Mouse (Mus musculus) Patski (cell line): ENCODE data around the gene Lyve1. TPM values are rescaled to one million over a fixed set of nuclear protein-coding genes. Genes with fewer than 3 reads are reported as not detected.
"Not testable (repeated sequence)": the region's sequence is repeated elsewhere in the genome, so short reads cannot be mapped to it uniquely, and the experiment has no call there.

Experiments
- ATAC-seq: fragments of 100-300 bp; one replicate; pipeline ENCODE4 v1.8.0; 2021
- CTCF ChIA-PET: fragments of 350-600 bp; sonication (Branson Sonifier 250); formaldehyde crosslinking; loops from one replicate; lab custom pipeline; 2022; ENCODE audit warnings: inconsistent platforms; lab: Charles Lee
- POLR2A ChIA-PET: fragments of 350-600 bp; sonication (Branson Sonifier 250); formaldehyde crosslinking; loops from one replicate; lab custom pipeline; 2022; ENCODE audit warnings: antibody characterized with exemption, inconsistent platforms; lab: Charles Lee
- DNase-seq: peaks from one replicate; pipeline ENCODE4 v3.0.0-alpha.2; 2011; ENCODE audit warnings: low read depth, low spot score
- H3K27me3 ChIP-seq: fragments of 371-371 bp; one replicate; pipeline ENCODE4 v1.5.1; 2021
- CTCF ChIP-seq: fragments of 100-300 bp; IDR thresholded peaks from one replicate; pipeline ENCODE4 v1.5.1; 2021
- in situ Hi-C: fragments of 300-500 bp; cut with MboI; formaldehyde crosslinking; loops from 3 replicates; pipeline ENCODE4 v1.11.1; 2018; ENCODE audit warnings: low pct_unique_long_range_greater_than_20kb, mixed read lengths
- polyA plus RNA-seq: library from polyadenylated mRNA; unstranded; gene quantifications from one replicate; pipeline ENCODE4 v1.2.3, GENCODE M21; 2021

The Lyve1 gene
- not detected for polyA plus RNA-seq

DNA sequence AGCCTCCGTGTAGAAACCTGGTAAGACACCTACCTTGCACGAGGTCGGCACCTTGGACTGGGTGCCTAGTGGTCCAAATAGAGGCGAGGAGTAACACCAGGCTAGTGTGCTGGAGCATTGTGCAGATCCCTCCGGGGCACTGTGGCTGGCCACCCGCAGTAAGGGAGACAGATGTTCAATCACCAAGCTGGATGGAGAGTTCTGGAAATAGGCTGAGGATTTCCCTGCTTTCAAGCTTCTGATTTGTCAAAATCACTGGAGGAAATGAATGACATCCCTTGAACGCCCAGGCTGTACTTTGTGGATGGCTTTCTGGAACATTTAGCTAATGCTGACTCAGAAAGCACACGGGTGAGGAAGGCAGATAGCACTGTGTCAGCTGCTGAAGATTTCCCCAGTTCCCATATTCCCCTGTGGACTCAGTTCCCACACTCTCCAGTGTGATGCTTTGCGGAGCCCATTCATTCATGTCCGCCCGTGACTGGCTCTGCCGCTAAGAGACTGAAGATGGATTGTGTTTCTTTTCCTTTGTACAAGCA, at the start of gene Lyve1:
Gene Lyve1 (minus strand): TSS at position 489 of the 539 bp plus-strand sequence.
- ChIA-PET POLR2A (no interaction called here), CTCF (no interaction called here)
- TF ChIP-seq CTCF = no peak
- in situ Hi-C loops = no loop called here
- no peaks in the 10 kb centered on the region for H3K27me3 ChIP-seq
- no peak for DNase-seq
- ATAC-seq = no peak

DNA sequence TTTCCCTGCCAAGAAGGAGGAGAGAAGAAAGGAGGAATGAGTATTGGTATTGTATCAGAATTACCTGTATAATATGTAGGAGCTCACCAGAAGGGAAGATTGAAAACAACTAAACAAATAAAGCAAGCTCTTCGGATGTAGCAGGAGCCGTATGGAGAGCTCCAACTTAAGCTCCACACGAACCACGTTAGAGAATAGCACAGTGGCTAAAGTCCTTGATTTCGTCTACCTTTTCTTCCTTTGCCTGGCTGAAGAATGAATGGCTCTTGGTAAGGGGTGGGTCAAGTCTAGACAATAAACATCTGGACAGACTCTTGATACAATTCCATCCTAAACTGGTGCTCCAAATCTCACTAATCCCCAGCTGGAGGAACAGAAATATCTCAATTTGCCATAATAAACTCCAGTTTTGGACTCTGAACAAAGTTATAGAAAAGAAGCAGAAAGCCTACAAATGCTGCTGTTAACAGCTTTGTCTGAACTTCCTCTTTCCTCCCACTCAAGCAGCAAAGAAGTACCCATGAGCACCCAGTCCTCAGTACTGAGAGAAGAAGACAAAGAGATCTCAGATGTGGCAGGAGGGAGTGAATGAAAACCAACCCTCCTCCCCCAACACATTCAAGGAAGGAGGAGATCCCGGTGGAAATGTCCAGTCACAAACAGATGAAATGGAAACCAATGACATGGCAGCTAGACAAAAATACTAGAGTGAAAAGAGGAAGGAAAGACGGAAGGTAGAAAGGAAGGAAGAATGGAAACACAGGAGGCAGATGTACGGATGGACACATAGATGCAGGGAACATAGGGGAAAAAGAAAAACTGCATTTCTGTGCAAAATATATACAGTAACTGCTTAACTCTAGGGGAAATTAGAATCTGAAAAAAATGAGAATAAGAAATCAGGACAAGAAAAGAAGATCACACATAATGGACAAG, 45.4 kb upstream of the Lyve1 start:
- ChIA-PET CTCF (interaction anchor here (0.9 kb wide), 1 partner anchor 27 kb away, joined by 3 read pairs; no protein-coding TSS in a partner anchor), POLR2A (no interaction called here)
- ATAC-seq = no peak
- in situ Hi-C loops = no loop called here
- TF ChIP-seq CTCF = no peak
- H3K27me3 ChIP-seq = peaks cover 11% of the 10 kb centered on the region
- DNase-seq = no peak

DNA sequence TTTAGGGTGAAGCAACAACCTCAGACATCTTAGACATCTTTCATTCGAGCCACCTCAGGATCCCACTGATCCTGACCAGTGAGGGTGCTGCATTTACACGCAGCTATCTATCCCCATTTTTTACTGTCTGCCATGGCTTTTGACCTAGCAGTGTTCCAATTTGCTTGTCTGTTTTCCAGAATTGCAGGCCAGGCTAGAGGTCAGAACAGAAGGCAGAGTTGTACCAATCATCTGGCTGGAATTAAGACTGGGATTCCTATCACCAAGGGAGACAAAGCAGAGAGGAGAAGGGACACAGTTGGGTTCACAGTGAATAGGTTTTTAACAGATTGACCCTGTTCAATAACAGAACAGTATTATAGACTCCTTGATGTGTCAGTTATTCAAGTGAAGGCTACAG, 43.5 kb upstream of the Lyve1 start:
- peaks cover 11% of the 10 kb centered on the region for H3K27me3 ChIP-seq
- in situ Hi-C loops = no loop called here
- ChIA-PET CTCF (no interaction called here), POLR2A (no interaction called here)
- no peak for TF ChIP-seq CTCF
- DNase-seq = no peak
- ATAC-seq = no peak

DNA sequence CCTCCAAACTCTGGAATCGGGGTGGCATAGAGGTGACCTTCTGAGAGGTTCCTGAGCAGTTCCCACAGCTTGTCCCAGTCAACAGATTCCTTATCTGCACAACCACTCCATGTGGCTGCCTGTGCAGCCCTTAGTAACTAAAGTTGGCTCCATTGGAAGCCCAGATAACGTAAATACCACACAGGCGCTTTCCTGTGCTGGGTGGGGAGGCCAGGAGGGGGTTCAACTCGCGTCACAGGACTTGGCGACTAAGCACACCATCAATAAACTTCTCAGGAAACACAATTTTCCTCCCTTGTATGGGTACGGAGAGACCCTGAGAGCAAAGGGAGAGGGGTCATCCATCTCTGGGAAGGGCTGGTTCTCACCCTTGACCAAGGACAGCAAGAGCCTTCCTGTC, 40.2 kb upstream of the Lyve1 start:
- H3K27me3 ChIP-seq = peaks cover 2% of the 10 kb centered on the region
- TF ChIP-seq CTCF = no peak
- CTCF ChIA-PET = no interaction called here
- in situ Hi-C loops = no loop called here
- ATAC-seq (no peak), DNase-seq (no peak)
- POLR2A ChIA-PET = no interaction called here

DNA sequence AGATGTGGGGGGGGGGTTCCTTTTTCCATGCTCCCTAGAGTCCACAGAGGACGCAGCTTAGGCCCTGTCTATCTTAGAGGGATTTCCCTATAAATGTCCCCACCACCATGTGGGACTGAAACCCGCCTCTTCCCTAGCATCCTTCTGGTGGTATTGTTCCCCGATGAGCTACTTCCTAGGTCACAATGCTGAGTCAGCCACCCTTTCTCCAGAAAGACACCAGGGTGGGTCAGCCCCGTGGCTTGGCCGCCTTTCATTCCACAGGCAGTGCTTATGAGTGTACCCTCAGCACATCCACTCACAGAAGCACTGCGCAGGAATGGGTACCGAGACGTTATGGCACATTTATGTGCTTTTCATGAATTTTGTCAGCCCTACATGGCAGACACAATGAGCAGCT, 34.2 kb upstream of the Lyve1 start:
- POLR2A ChIA-PET = no interaction called here
- no peak for DNase-seq
- no peak for ATAC-seq
- CTCF ChIA-PET = no interaction called here
- H3K27me3 ChIP-seq = no peaks in the 10 kb centered on the region
- in situ Hi-C loops = no loop called here
- TF ChIP-seq CTCF = no peak

DNA sequence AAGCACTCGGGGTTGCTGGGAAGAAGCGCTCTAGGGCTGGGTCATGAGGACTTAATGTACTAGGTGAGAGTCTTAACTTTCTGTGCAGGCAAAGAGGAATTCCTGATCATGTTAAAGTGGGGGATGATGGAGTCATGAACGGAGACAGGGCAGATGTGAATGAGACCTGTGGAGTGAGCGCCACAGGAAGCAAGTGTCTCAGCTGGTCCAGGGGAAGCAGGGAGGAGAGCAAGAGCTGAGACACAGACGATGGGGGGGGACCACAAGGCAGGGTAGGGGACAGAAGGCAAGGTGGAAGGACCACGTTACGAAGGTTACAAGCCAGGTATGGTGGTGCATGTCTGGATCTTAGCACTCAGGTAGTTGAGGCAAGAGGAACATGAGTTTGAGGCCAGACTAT, 33.4 kb upstream of the Lyve1 start:
- no peaks in the 10 kb centered on the region for H3K27me3 ChIP-seq
- no peak for TF ChIP-seq CTCF
- ChIA-PET CTCF (no interaction called here), POLR2A (no interaction called here)
- no peak for ATAC-seq
- DNase-seq = no peak
- in situ Hi-C loops = no loop called here

DNA sequence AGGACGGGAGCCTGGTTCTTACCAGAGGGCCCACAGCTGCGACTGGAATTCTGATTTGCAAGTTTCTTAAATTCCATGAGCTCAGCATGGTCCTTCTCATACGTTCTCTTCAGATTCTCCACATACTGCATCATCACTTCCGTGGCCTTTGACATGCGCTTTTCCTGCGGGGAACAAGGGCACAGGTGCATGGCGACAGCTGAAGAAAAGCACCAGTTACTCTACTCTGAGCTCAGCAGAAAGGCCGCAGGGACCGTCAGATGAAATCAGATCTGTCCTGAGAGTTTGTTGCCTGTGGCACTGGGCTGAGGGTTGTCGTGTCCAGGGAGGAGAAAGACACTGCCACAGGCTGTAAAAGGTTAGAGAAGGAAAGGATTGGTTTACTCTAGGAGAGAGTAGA, 32.7 kb upstream of the Lyve1 start:
- in situ Hi-C loops, POLR2A ChIA-PET, DNase-seq, ATAC-seq, CTCF ChIA-PET, H3K27me3 ChIP-seq: not testable (repeated sequence)

DNA sequence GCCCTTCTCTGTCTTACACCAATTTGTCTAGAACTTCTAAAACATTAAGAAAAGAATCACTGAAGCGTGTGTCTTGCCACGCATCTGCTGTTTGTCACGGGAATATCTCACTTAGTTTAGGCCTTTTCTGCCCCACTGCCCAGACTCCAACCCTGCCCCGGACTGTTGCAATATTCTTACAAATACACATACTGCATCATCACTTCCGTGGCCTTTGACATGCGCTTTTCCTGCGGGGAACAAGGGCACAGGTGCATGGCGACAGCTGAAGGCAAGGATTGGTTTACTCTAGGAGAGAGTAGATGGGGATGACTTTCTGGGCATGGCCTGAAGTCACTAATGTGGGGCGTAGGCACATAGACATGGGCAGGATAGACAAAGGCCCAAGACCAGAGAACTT, 31.6 kb upstream of the Lyve1 start:
- in situ Hi-C loops = no loop called here
- no peak for TF ChIP-seq CTCF
- no peaks in the 10 kb centered on the region for H3K27me3 ChIP-seq
- no peak for ATAC-seq
- POLR2A ChIA-PET = no interaction called here
- CTCF ChIA-PET = no interaction called here
- no peak for DNase-seq

DNA sequence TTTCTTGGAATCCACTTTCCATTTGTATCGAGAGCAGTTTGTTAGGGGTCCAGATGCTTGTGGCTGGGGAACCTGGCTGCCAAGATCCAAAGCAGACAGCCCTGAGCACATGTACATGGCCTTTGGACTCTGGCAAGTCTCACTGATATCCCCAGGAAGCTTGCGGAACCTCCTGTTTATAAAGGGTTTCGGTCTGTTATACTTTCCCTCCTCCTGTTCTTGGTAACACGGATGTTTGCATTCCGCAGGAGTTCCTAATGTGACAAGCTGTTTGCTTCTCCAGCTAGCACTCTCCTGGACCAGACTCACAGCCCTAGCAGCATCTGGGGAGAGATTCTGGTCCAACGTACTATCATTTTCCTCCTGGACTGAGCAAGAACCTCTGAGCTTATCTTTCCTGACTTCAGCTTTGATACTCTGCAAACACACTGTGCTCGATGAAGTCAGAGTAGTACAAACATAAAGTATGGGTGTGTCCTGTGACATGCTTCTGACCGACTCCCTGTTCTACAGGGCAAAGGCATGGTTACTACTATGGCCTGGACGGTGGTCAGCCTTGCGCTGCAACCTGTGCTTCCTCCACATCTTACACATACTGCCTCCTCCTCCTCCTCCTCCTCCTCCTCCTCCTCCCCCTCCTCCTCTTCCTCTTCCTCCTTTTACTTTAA, 31.0 kb upstream of the Lyve1 start:
- ATAC-seq = no peak
- POLR2A ChIA-PET = no interaction called here
- TF ChIP-seq CTCF = no peak
- no peaks in the 10 kb centered on the region for H3K27me3 ChIP-seq
- no peak for DNase-seq
- in situ Hi-C loops = no loop called here
- CTCF ChIA-PET = no interaction called here

DNA sequence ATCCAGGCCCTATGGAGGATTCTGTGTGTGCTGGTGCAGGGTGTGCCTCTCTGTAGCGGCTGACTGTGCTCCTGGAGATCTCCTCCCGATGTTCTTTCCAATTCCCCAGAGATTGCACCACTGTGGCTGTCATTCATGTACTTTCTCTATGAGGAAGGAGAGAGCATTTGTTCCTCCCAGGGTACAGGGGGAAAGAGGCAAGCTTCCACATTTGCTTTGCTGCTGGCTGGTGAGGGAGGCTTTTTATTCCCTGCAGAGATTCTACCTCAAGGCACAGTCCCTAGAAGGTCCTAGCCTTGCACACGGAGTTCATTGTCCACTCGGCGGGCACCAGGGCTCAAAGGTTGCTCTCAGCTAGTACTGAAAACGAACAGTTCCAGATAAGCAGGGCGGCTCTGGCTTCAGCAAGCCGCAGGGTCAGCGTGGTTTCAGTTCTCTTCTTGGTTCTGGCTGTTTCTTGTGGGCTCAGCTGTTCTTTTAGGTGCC, 28.5 kb upstream of the Lyve1 start:
- in situ Hi-C loops = no loop called here
- no peak for TF ChIP-seq CTCF
- ATAC-seq (no peak), DNase-seq (no peak)
- ChIA-PET POLR2A (no interaction called here), CTCF (no interaction called here)
- H3K27me3 ChIP-seq = no peaks in the 10 kb centered on the region
